Mouse (Mus musculus) olfactory bulb, adult 2 months (tissue): ENCODE measurements at regions not wholly inside any gene's neighbourhood (a gene's known extent, or its start where the extent isn't known, plus 50 kb on each side); places are given as distances from the start of the nearest gene placed in this dataset.

Experiments
- CTCF ChIP-seq: fragments of 200-500 bp; IDR thresholded peaks from 2 replicates; pipeline ENCODE4 v1.5.1; 2012; ENCODE audit warnings: low read depth, mild to moderate bottlenecking, low read length, moderate library complexity; ENCODE audit not compliant: insufficient read depth
- POLR2A ChIP-seq: fragments of 200-500 bp; IDR thresholded peaks from 2 replicates; pipeline ENCODE4 v1.6.1; 2012; ENCODE audit warnings: mild to moderate bottlenecking, low read depth, low read length, moderate library complexity; ENCODE audit not compliant: insufficient read depth

DNA sequence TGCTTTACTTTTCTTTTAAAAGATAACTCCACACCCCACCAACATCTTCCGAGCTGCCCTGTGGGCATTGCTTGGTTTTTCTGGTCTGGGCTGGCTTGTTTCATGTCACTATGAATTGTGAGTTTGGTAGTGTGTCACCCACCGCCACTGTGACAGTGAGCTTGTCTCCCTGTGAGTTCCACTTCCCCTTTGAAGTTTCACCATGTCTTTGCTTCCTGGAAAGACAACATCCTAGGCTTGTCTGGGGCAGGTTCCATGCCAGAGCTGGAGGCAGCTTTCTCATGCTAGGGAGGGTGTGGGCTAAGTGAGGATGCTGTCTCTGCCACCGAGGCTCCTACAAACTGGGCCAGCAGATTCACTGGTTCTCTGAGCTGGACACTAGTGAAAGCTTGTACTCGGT lies 188.6 kb upstream of the Mvb12b start:
- TF ChIP-seq CTCF (no peak), POLR2A (no peak)
